Mouse (Mus musculus): ENCODE results near the gene Rps17. TPM values are rescaled to one million over a fixed set of nuclear protein-coding genes. Genes with fewer than 3 reads are reported as not detected.
A peak's percentile ranks its signal among the peaks of the same experiment; 100 is the strongest.

The Rps17 gene
- polyA plus RNA-seq, 1 experiment from 2014 or later, result 1,501 TPM

DNA sequence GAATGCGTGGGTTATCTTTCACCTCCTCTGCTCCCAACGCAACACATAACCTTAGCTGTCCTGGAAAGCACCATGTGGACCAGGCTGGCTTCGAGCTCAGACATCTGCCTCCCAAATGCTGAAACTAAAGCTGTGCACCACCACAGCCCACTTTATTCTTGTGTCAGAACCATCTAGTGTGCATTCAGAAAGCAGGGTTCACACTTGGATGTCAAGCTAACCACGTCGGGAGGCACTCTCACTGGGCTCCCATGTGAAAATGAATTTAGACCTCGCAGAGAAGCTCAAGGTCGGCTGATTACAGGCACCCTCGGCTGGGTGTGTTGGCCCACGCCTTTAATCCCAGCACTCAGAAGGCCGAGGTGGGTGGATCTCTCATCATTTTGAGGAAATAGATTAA lies 1.2 kb downstream of the Rps17 start:
- H3K27ac ChIP-seq, result no peak overlapping the region

GRCm38 (mm10) chr7:81343316-81343715 lies 1.7 kb downstream of the Rps17 start:
- ATAC-seq (replicated peaks; ENCODE audit: low FRiP score, low read depth), result no peak
- Histone ChIP-seq H3K4me1 (replicated peaks; ENCODE audit: insufficient read depth, low read length) (peaks cover 12% of the 10 kb centered on the region; the same call in 1 of the 2 replicates), H3K9ac (ENCODE audit: low read depth, low read length) (peak overlapping the region; percentile 90), H3K27ac (no peak overlapping the region), H3K4me2 (ENCODE audit: low read length) (peak overlapping the region; percentile 86), H3K9me3 (replicated peaks; ENCODE audit: low read length) (no peaks in the 10 kb centered on the region), H3K27me3 (ENCODE audit: insufficient read depth, low read length) (no peaks in the 10 kb centered on the region), H3K36me3 (ENCODE audit: insufficient read depth, low read length) (peaks cover 34% of the 10 kb centered on the region), H3K4me3 (replicated peaks; ENCODE audit: low read depth, low read length) (peak overlapping the region; percentile 90)
- 21% methylated on average over 8 of the region's 8 CpGs for whole genome bisulfite sequencing
- no peak for TF ChIP-seq CTCF (IDR thresholded peaks at IDR 0.05; ENCODE audit: low read depth)
- no peak for DNase-seq (ENCODE audit: low spot score)

More for the DNA sequence above, 1.2 kb downstream of the Rps17 start:
- WGBS, result 3% methylated on average over 10 of the region's 10 CpGs
- Histone ChIP-seq H3K36me3 (ENCODE audit: insufficient read depth, low read length) (peaks cover 31% of the 10 kb centered on the region), H3K9me3 (replicated peaks; ENCODE audit: low read length) (no peaks in the 10 kb centered on the region), H3K4me2 (ENCODE audit: low read length) (peak overlapping the region; percentile 86), H3K9ac (ENCODE audit: low read depth, low read length) (peak overlapping the region; percentile 90), H3K4me3 (replicated peaks; ENCODE audit: low read depth, low read length) (peak overlapping the region; percentile 90), H3K27me3 (ENCODE audit: insufficient read depth, low read length) (no peaks in the 10 kb centered on the region), H3K4me1 (replicated peaks; ENCODE audit: insufficient read depth, low read length) (peaks cover 12% of the 10 kb centered on the region; the same call in 1 of the 2 replicates)
- ATAC-seq (replicated peaks; ENCODE audit: low FRiP score, low read depth), result no peak
- no peak for DNase-seq (ENCODE audit: low spot score)
- no peak for TF ChIP-seq CTCF (IDR thresholded peaks at IDR 0.05; ENCODE audit: low read depth)

DNA sequence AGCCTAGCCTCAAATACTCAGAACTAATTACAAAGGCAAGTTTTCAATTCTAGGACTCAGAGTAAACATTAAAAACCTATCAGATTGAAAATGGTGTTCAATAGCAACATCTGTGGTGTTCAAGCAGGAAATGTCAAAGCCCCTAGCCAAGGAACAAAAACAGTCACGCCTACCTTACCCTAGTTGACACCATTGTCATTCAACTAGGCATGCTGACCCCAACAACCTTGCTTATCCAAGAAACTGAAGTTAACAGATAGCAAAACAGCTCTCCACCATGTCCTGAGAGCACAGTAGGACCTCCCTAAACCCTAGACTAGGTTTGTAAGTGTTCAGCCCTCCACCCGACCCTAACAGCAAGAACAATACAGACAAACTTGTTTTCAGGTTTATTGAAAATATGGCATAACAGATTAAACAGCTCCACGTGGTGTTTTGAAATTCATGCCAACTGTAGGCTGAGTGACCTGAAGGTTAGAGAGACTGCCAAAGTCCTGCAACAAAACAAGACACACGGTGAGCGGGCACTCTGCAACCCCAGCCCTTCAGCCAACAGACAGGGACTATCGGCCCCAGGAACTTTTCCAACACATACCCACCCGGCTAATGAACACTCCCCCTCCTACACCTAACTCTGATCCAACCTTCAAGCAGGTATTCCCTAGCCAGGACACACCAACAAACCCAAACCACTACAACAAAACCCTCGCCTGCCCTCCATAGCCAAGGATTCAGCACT lies 2.5 kb downstream of the Rps17 start:
- Histone ChIP-seq H3K9me3 (replicated peaks; ENCODE audit: low read length) (no peaks in the 10 kb centered on the region), H3K36me3 (ENCODE audit: insufficient read depth, low read length) (peaks cover 41% of the 10 kb centered on the region), H3K9ac (ENCODE audit: low read depth, low read length) (peak overlapping the region; percentile 90), H3K4me1 (replicated peaks; ENCODE audit: insufficient read depth, low read length) (peaks cover 12% of the 10 kb centered on the region; the same call in 1 of the 2 replicates), H3K27me3 (ENCODE audit: insufficient read depth, low read length) (no peaks in the 10 kb centered on the region), H3K4me2 (ENCODE audit: low read length) (peak overlapping the region; percentile 86), H3K4me3 (replicated peaks; ENCODE audit: low read depth, low read length) (peak overlapping the region; percentile 90; the same call in 1 of the 2 replicates), H3K27ac (no peak overlapping the region)
- TF ChIP-seq CTCF (IDR thresholded peaks at IDR 0.05; ENCODE audit: low read depth), result no peak
- DNase-seq (ENCODE audit: low spot score) (no peak), ATAC-seq (replicated peaks; ENCODE audit: low FRiP score, low read depth) (no peak)
- 60% methylated on average over 8 of the region's 8 CpGs for WGBS

DNA sequence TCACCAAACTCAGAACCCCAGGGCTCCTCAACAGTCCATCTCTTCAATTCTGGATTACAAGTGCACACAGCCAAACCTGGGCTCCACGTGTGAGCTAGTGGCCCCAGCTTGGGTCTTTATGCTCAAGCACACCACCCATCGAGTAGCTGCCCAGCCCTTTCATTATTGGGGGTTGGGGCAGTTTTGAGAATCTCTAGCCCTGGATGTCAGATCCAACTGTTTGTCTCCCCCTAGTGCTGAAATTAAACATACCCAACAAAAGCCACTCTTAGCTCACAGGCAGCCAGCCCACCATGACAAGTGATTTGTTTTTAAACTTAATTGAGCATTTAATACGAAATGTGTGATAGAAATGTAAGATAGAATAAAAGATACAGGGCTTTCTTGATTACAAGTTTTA lies 3.5 kb downstream of the Rps17 start:
- no peak overlapping the region for H3K27ac ChIP-seq
- 49% methylated on average over 3 of the region's 3 CpGs for WGBS
- peak; percentile 73 for TF ChIP-seq CTCF (IDR thresholded peaks at IDR 0.05; ENCODE audit: low read depth)
- no peaks in the 10 kb centered on the region for H3K27me3 ChIP-seq (ENCODE audit: insufficient read depth, low read length)
- H3K4me2 ChIP-seq (ENCODE audit: low read length), result no peak overlapping the region
- no peak overlapping the region for H3K4me3 ChIP-seq (replicated peaks; ENCODE audit: low read depth, low read length)
- no peak overlapping the region for H3K9ac ChIP-seq (ENCODE audit: low read depth, low read length)
- H3K4me1 ChIP-seq (replicated peaks; ENCODE audit: insufficient read depth, low read length), result peaks cover 12% of the 10 kb centered on the region; the same call in 1 of the 2 replicates
- ATAC-seq (replicated peaks; ENCODE audit: low FRiP score, low read depth), result no peak
- DNase-seq (ENCODE audit: low spot score), result peak; percentile 62
- peaks cover 41% of the 10 kb centered on the region for H3K36me3 ChIP-seq (ENCODE audit: insufficient read depth, low read length)
- no peaks in the 10 kb centered on the region for H3K9me3 ChIP-seq (replicated peaks; ENCODE audit: low read length)

GRCm38 (mm10) chr7:81339783-81340182 lies 5.3 kb downstream of the Rps17 start:
- DNase-seq (ENCODE audit: low spot score) (peak; percentile 67), ATAC-seq (replicated peaks; ENCODE audit: low FRiP score, low read depth) (no peak)
- no peak overlapping the region for H3K4me2 ChIP-seq (ENCODE audit: low read length)
- no peak overlapping the region for H3K4me3 ChIP-seq (replicated peaks; ENCODE audit: low read depth, low read length)
- no peaks in the 10 kb centered on the region for H3K27me3 ChIP-seq (ENCODE audit: insufficient read depth, low read length)
- peak; percentile 82 for TF ChIP-seq CTCF (IDR thresholded peaks at IDR 0.05; ENCODE audit: low read depth)
- H3K9me3 ChIP-seq (replicated peaks; ENCODE audit: low read length), result no peaks in the 10 kb centered on the region
- H3K4me1 ChIP-seq (replicated peaks; ENCODE audit: insufficient read depth, low read length), result peaks cover 12% of the 10 kb centered on the region; the same call in 1 of the 2 replicates
- H3K9ac ChIP-seq (ENCODE audit: low read depth, low read length), result no peak overlapping the region
- peaks cover 44% of the 10 kb centered on the region for H3K36me3 ChIP-seq (ENCODE audit: insufficient read depth, low read length)
- WGBS, result 73% methylated on average over 4 of the region's 4 CpGs
- no peak overlapping the region for H3K27ac ChIP-seq

DNA sequence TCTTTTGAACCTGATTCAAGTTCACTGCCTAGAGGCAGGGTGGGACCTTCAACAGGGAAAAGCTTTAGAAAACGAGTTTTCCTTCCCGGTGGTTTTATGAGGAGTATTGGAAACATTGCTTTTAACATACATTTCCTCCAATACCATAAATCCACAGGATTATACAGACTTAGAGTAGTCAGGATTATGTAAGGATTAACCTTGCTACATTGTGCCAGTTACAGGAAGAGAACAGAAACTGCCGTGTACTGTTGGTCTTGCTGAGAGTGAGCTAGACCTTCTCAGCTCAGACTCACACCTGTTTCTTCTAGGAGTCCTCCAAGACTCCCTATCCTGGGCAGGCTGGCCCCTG lies 6.6 kb downstream of the Rps17 start:
- Histone ChIP-seq H3K36me3 (ENCODE audit: insufficient read depth, low read length) (peaks cover 43% of the 10 kb centered on the region), H3K27me3 (ENCODE audit: insufficient read depth, low read length) (no peaks in the 10 kb centered on the region), H3K27ac (no peak overlapping the region), H3K4me3 (replicated peaks; ENCODE audit: low read depth, low read length) (no peak overlapping the region), H3K9me3 (replicated peaks; ENCODE audit: low read length) (no peaks in the 10 kb centered on the region), H3K9ac (ENCODE audit: low read depth, low read length) (no peak overlapping the region), H3K4me1 (replicated peaks; ENCODE audit: insufficient read depth, low read length) (peaks cover 6% of the 10 kb centered on the region; the same call in 1 of the 2 replicates), H3K4me2 (ENCODE audit: low read length) (no peak overlapping the region)
- ATAC-seq (replicated peaks; ENCODE audit: low FRiP score, low read depth), result no peak
- no peak for DNase-seq (ENCODE audit: low spot score)
- no peak for TF ChIP-seq CTCF (IDR thresholded peaks at IDR 0.05; ENCODE audit: low read depth)
- 72% methylated on average over 3 of the region's 3 CpGs for WGBS

All from kidney, postnatal 0 days (tissue).